9 mouse cellular contexts compared by ENCODE assay signal in genomic region chr11:114850452-114851268, GRCm38 (mm10). TPM values are rescaled to one million over a fixed set of nuclear protein-coding genes. Genes with fewer than 3 reads are reported as not detected.
DNase-seq lines count a peak whose midpoint lies in the region; ATAC-seq and TF ChIP-seq lines count a peak whose summit lies in the region.
"Had no signal": no experiment of that assay in that cellular context is flagged by ENCODE, and none has a peak within 500 bp of the region (broad histone marks: within the 10 kb centered on the region; RNA-seq: fewer than 3 reads in every experiment).

TSS of gene Gprc5c (plus strand) at chr11:114851152.

- no peaks in the 10 kb centered on the region for H3K27me3 ChIP-seq in embryonic facial prominence, embryonic 15.5 days
- H3K27me3 ChIP-seq in heart, embryonic 14.5 days (ENCODE audit: control insufficient read depth, insufficient read depth, low read length), result peaks cover 4% of the 10 kb centered on the region; the same call in 1 of the 2 replicates
- H3K27me3 ChIP-seq in kidney, postnatal 0 days (ENCODE audit: insufficient read depth, low read length), result no peaks in the 10 kb centered on the region
- no peaks in the 10 kb centered on the region for H3K27me3 ChIP-seq in stomach, embryonic 16.5 days (ENCODE audit: control insufficient read depth, insufficient read depth, low read length)

- no peaks in the 10 kb centered on the region for H3K36me3 ChIP-seq in embryonic facial prominence, embryonic 15.5 days
- H3K36me3 ChIP-seq in heart, embryonic 14.5 days (ENCODE audit: control insufficient read depth, insufficient read depth, low read length), result no peaks in the 10 kb centered on the region
- no peaks in the 10 kb centered on the region for H3K36me3 ChIP-seq in kidney, postnatal 0 days (ENCODE audit: insufficient read depth, low read length)
- no peaks in the 10 kb centered on the region for H3K36me3 ChIP-seq in stomach, embryonic 16.5 days (ENCODE audit: control insufficient read depth, insufficient read depth, low read length)

- H3K4me3 ChIP-seq in embryonic facial prominence, embryonic 15.5 days (replicated peaks), result peak within 1 kb of the TSS; percentile 72
- H3K4me3 ChIP-seq in heart, embryonic 14.5 days (ENCODE audit: control insufficient read depth in 1 of 2, insufficient read depth in 1 of 2, low read depth in 1 of 2, low read length in 2 of 2), result peak within 1 kb of the TSS; percentile 68 to 75
- H3K4me3 ChIP-seq in kidney, postnatal 0 days (replicated peaks; ENCODE audit: low read depth, low read length), result peak within 1 kb of the TSS; percentile 95
- H3K4me3 ChIP-seq in stomach, embryonic 16.5 days (replicated peaks; ENCODE audit: low read length), result peak within 1 kb of the TSS; percentile 76

- peaks cover 27% of the 10 kb centered on the region for H3K4me1 ChIP-seq in embryonic facial prominence, embryonic 15.5 days
- peaks cover 5 to 6% of the 10 kb centered on the region in 2 experiments for H3K4me1 ChIP-seq in heart, embryonic 14.5 days (ENCODE audit: control insufficient read depth in 2 of 2, insufficient read depth in 2 of 2, low read length in 2 of 2)
- H3K4me1 ChIP-seq in kidney, postnatal 0 days (replicated peaks; ENCODE audit: insufficient read depth, low read length), result peaks cover 16% of the 10 kb centered on the region
- H3K4me1 ChIP-seq in stomach, embryonic 16.5 days (ENCODE audit: control insufficient read depth, insufficient read depth, low read length), result peaks cover 4% of the 10 kb centered on the region; the same call in 1 of the 2 replicates

- DNase-seq in monocyte, adult 2 months (ENCODE audit: low read depth in 1 of 2, low spot score in 2 of 2), result peak; percentile 26 to 37
- DNase-seq in kidney, postnatal 0 days (ENCODE audit: low spot score), result peak; percentile 90
- no peak for DNase-seq in B cell, adult 2 months

- no peak for TF ChIP-seq CTCF in kidney, postnatal 0 days (IDR thresholded peaks at IDR 0.05; ENCODE audit: low read depth)

- peak within 1 kb of the TSS; percentile 91 for H3K27ac ChIP-seq in embryonic facial prominence, embryonic 15.5 days (replicated peaks)
- H3K27ac ChIP-seq in heart, embryonic 14.5 days (replicated peaks in 1 of 2; ENCODE audit: control insufficient read depth in 1 of 2, insufficient read depth in 1 of 2, low read depth in 2 of 2, low read length in 2 of 2), result peak within 1 kb of the TSS; percentile 80 to 83
- peak within 1 kb of the TSS; percentile 99 for H3K27ac ChIP-seq in kidney, postnatal 0 days
- H3K27ac ChIP-seq in stomach, embryonic 16.5 days (ENCODE audit: low read length), result peak within 1 kb of the TSS; percentile 90

- ATAC-seq in monocyte, adult 5-6 weeks (replicated peaks; ENCODE audit: insufficient number of reproducible peaks, low FRiP score, low TSS enrichment, poor library complexity, severe bottlenecking), result no peak
- peak; percentile 68 for ATAC-seq in embryonic facial prominence, embryonic 15.5 days (ENCODE audit: insufficient number of reproducible peaks, low FRiP score, low TSS enrichment, low read depth)
- ATAC-seq in heart, embryonic 14.5 days (ENCODE audit: insufficient number of reproducible peaks, insufficient read depth, low FRiP score, low read depth), result peak; percentile 11; the same call in 1 of the 2 replicates
- ATAC-seq in kidney, postnatal 0 days (replicated peaks; ENCODE audit: low FRiP score, low read depth), result peak; percentile 81
- ATAC-seq in megakaryocyte, adult 5-6 weeks (ENCODE audit: poor library complexity, severe bottlenecking), result peak; percentile 51
- ATAC-seq in stomach, embryonic 16.5 days (ENCODE audit: insufficient read depth, low FRiP score), result peak; percentile 56; the same call in 1 of the 2 replicates

- H3K9ac ChIP-seq in embryonic facial prominence, embryonic 15.5 days, result peak within 1 kb of the TSS; percentile 70
- peak within 1 kb of the TSS; percentile 78 for H3K9ac ChIP-seq in heart, embryonic 14.5 days (ENCODE audit: low read length)
- peak within 1 kb of the TSS; percentile 93 for H3K9ac ChIP-seq in kidney, postnatal 0 days (ENCODE audit: low read depth, low read length)
- H3K9ac ChIP-seq in stomach, embryonic 16.5 days (ENCODE audit: low read length), result peak within 1 kb of the TSS; percentile 87

- H3K9me3 ChIP-seq in embryonic facial prominence, embryonic 15.5 days (replicated peaks), result no peaks in the 10 kb centered on the region
- H3K9me3 ChIP-seq in heart, embryonic 14.5 days (ENCODE audit: control insufficient read depth, low read length), result no peaks in the 10 kb centered on the region
- no peaks in the 10 kb centered on the region for H3K9me3 ChIP-seq in kidney, postnatal 0 days (replicated peaks; ENCODE audit: low read length)
- H3K9me3 ChIP-seq in stomach, embryonic 16.5 days (replicated peaks; ENCODE audit: control insufficient read depth, low read length), result no peaks in the 10 kb centered on the region

- peak within 1 kb of the TSS; percentile 98 for H3K4me2 ChIP-seq in embryonic facial prominence, embryonic 15.5 days (replicated peaks)
- H3K4me2 ChIP-seq in heart, embryonic 14.5 days (ENCODE audit: low read length), result peak within 1 kb of the TSS; percentile 95
- H3K4me2 ChIP-seq in kidney, postnatal 0 days (ENCODE audit: low read length), result peak within 1 kb of the TSS; percentile 64
- H3K4me2 ChIP-seq in stomach, embryonic 16.5 days (ENCODE audit: low read depth, low read length), result peak within 1 kb of the TSS; percentile 89

- under 1% methylated on average over 37 of the region's 43 CpGs for WGBS in embryonic facial prominence, embryonic 15.5 days
- WGBS in heart, embryonic 14.5 days, result under 1% methylated on average over 30 of the region's 43 CpGs
- WGBS in kidney, postnatal 0 days, result under 1% methylated on average over 39 of the region's 43 CpGs
- WGBS in stomach, embryonic 16.5 days, result 1% methylated on average over 40 of the region's 43 CpGs

RNA-seq across cellular contexts. Expression of gene Gprc5c, which starts in this region (rescaled TPM):
- 0.78 to 3.1 TPM (median 1.9 TPM) in 3 replicates for total RNA-seq in monocyte, adult 5-6 weeks (2017)
- 40.4 and 45.4 TPM in 2 replicates for polyA plus RNA-seq in embryonic facial prominence, embryonic 15.5 days (2015; fragmentation: Nextera tagmentation; extraction: Ambion mirVana)
- 15.2 and 18.0 TPM in 2 replicates for polyA plus RNA-seq in heart, embryonic 14.5 days (2014; fragmentation: Nextera tagmentation; extraction: Ambion mirVana)
- polyA plus RNA-seq in kidney, postnatal 0 days (2015; fragmentation: Nextera tagmentation; extraction: Ambion mirVana), result 118 and 131 TPM in 2 replicates
- 0.04 and 0.32 TPM in 2 replicates for total RNA-seq in megakaryocyte, adult 5-6 weeks (2015)
- 0.37 and 0.89 TPM in 2 replicates for total RNA-seq in megakaryocyte, adult 5-6 weeks (2017)
- polyA plus RNA-seq in stomach, embryonic 16.5 days (2015; fragmentation: Nextera tagmentation; extraction: Ambion mirVana), result 23.0 and 23.7 TPM in 2 replicates
- total RNA-seq: MEL had no signal

Comparison
In these comparisons a context has a peak if more than half of its experiments do, and no peak if none do; other contexts are left out.
1. Peak in ATAC-seq in megakaryocyte, adult 5-6 weeks; RNA of the gene not detected or under 1 TPM.
2. DNase-seq: peak in monocyte, adult 2 months (2 of 2) and kidney, postnatal 0 days (single experiment); none in B cell, adult 2 months (0 of 2).
3. Peak in every context shown above with its lines, with median percentiles within 50 percentile points of each other: H3K27ac ChIP-seq, H3K4me2 ChIP-seq, H3K4me3 ChIP-seq and H3K9ac ChIP-seq.